Mouse (Mus musculus): ENCODE measurements at regions not wholly inside any gene's neighbourhood (a gene's known extent, or its start where the extent isn't known, plus 50 kb on each side); places are given as distances from the start of the nearest gene placed in this dataset.

- Histone ChIP-seq H3K36me3 (ENCODE audit: control insufficient read depth, insufficient read depth, low read length) (no peaks in the 10 kb centered on the region), H3K4me1 (ENCODE audit: control insufficient read depth, insufficient read depth, low read length) (no peaks in the 10 kb centered on the region), H3K4me2 (ENCODE audit: low read length) (no peak overlapping the region), H3K4me3 (replicated peaks; ENCODE audit: low read depth, low read length) (no peak overlapping the region), H3K9me3 (ENCODE audit: control insufficient read depth, low read length) (no peaks in the 10 kb centered on the region), H3K27ac (replicated peaks; ENCODE audit: low read depth, low read length) (no peak overlapping the region), H3K27me3 (ENCODE audit: control insufficient read depth, insufficient read depth, low read length) (no peaks in the 10 kb centered on the region), H3K9ac (replicated peaks; ENCODE audit: low read length) (no peak overlapping the region)
- no peak for DNase-seq
- 90% methylated on average over 1 of the region's 1 CpGs for WGBS
- no peak for ATAC-seq (ENCODE audit: low FRiP score, low TSS enrichment)
Measured at GRCm38 (mm10) chr5:97831421-97831820, 199.4 kb downstream of the Antxr2 start.

GRCm38 (mm10) chr5:97817485-97817884 lies 213.4 kb downstream of the Antxr2 start:
- 88% methylated on average over 3 of the region's 3 CpGs for WGBS
- Histone ChIP-seq H3K4me1 (ENCODE audit: control insufficient read depth, insufficient read depth, low read length) (no peaks in the 10 kb centered on the region), H3K4me2 (ENCODE audit: low read length) (no peak overlapping the region), H3K9me3 (ENCODE audit: control insufficient read depth, low read length) (no peaks in the 10 kb centered on the region), H3K27me3 (ENCODE audit: control insufficient read depth, insufficient read depth, low read length) (no peaks in the 10 kb centered on the region), H3K36me3 (ENCODE audit: control insufficient read depth, insufficient read depth, low read length) (no peaks in the 10 kb centered on the region), H3K4me3 (replicated peaks; ENCODE audit: low read depth, low read length) (no peak overlapping the region), H3K9ac (replicated peaks; ENCODE audit: low read length) (no peak overlapping the region), H3K27ac (replicated peaks; ENCODE audit: low read depth, low read length) (no peak overlapping the region)
- ATAC-seq (ENCODE audit: low FRiP score, low TSS enrichment) (no peak), DNase-seq (no peak)

- Histone ChIP-seq H3K9ac (replicated peaks; ENCODE audit: low read length) (no peak overlapping the region), H3K27me3 (ENCODE audit: control insufficient read depth, insufficient read depth, low read length) (no peaks in the 10 kb centered on the region), H3K4me2 (ENCODE audit: low read length) (no peak overlapping the region), H3K27ac (replicated peaks; ENCODE audit: low read depth, low read length) (no peak overlapping the region), H3K4me1 (ENCODE audit: control insufficient read depth, insufficient read depth, low read length) (no peaks in the 10 kb centered on the region), H3K4me3 (replicated peaks; ENCODE audit: low read depth, low read length) (no peak overlapping the region), H3K36me3 (ENCODE audit: control insufficient read depth, insufficient read depth, low read length) (no peaks in the 10 kb centered on the region), H3K9me3 (ENCODE audit: control insufficient read depth, low read length) (no peaks in the 10 kb centered on the region)
- no peak for DNase-seq
- ATAC-seq (ENCODE audit: low FRiP score, low TSS enrichment), result no peak
- 93% methylated on average over 6 of the region's 6 CpGs for WGBS
Measured at GRCm38 (mm10) chr5:97815357-97815756, 215.5 kb downstream of the Antxr2 start.

- Histone ChIP-seq H3K4me3 (replicated peaks; ENCODE audit: low read depth, low read length) (no peak overlapping the region), H3K9me3 (ENCODE audit: control insufficient read depth, low read length) (no peaks in the 10 kb centered on the region), H3K4me1 (ENCODE audit: control insufficient read depth, insufficient read depth, low read length) (no peaks in the 10 kb centered on the region), H3K27me3 (ENCODE audit: control insufficient read depth, insufficient read depth, low read length) (no peaks in the 10 kb centered on the region), H3K36me3 (ENCODE audit: control insufficient read depth, insufficient read depth, low read length) (no peaks in the 10 kb centered on the region), H3K27ac (replicated peaks; ENCODE audit: low read depth, low read length) (no peak overlapping the region), H3K9ac (replicated peaks; ENCODE audit: low read length) (no peak overlapping the region), H3K4me2 (ENCODE audit: low read length) (no peak overlapping the region)
- DNase-seq (no peak), ATAC-seq (ENCODE audit: low FRiP score, low TSS enrichment) (no peak)
- 85% methylated on average over 2 of the region's 2 CpGs for WGBS
Measured at GRCm38 (mm10) chr5:97814700-97815099, 216.1 kb downstream of the Antxr2 start.

GRCm38 (mm10) chr5:97812611-97813350 lies 218.1 kb downstream of the Antxr2 start:
- DNase-seq (no peak), ATAC-seq (ENCODE audit: low FRiP score, low TSS enrichment) (no peak)
- H3K9me3 ChIP-seq (ENCODE audit: control insufficient read depth, low read length), result no peaks in the 10 kb centered on the region
- H3K4me3 ChIP-seq (replicated peaks; ENCODE audit: low read depth, low read length), result no peak overlapping the region
- WGBS, result 100% methylated on average over 1 of the region's 1 CpGs
- no peaks in the 10 kb centered on the region for H3K4me1 ChIP-seq (ENCODE audit: control insufficient read depth, insufficient read depth, low read length)
- H3K4me2 ChIP-seq (ENCODE audit: low read length), result no peak overlapping the region
- no peaks in the 10 kb centered on the region for H3K36me3 ChIP-seq (ENCODE audit: control insufficient read depth, insufficient read depth, low read length)
- H3K9ac ChIP-seq (replicated peaks; ENCODE audit: low read length), result no peak overlapping the region
- no peaks in the 10 kb centered on the region for H3K27me3 ChIP-seq (ENCODE audit: control insufficient read depth, insufficient read depth, low read length)
- H3K27ac ChIP-seq (replicated peaks; ENCODE audit: low read depth, low read length), result no peak overlapping the region

GRCm38 (mm10) chr5:97809007-97809406 lies 221.8 kb downstream of the Antxr2 start:
- Histone ChIP-seq H3K27ac (replicated peaks; ENCODE audit: low read depth, low read length) (no peak overlapping the region), H3K4me2 (ENCODE audit: low read length) (no peak overlapping the region), H3K36me3 (ENCODE audit: control insufficient read depth, insufficient read depth, low read length) (no peaks in the 10 kb centered on the region), H3K4me3 (replicated peaks; ENCODE audit: low read depth, low read length) (no peak overlapping the region), H3K9ac (replicated peaks; ENCODE audit: low read length) (no peak overlapping the region), H3K27me3 (ENCODE audit: control insufficient read depth, insufficient read depth, low read length) (no peaks in the 10 kb centered on the region), H3K9me3 (ENCODE audit: control insufficient read depth, low read length) (no peaks in the 10 kb centered on the region), H3K4me1 (ENCODE audit: control insufficient read depth, insufficient read depth, low read length) (no peaks in the 10 kb centered on the region)
- DNase-seq (no peak), ATAC-seq (ENCODE audit: low FRiP score, low TSS enrichment) (no peak)
- 69% methylated on average over 2 of the region's 2 CpGs for WGBS

GRCm38 (mm10) chr5:97807171-97807570 lies 223.7 kb downstream of the Antxr2 start:
- no peak for ATAC-seq (ENCODE audit: low FRiP score, low TSS enrichment)
- WGBS, result 88% methylated on average over 1 of the region's 1 CpGs

GRCm38 (mm10) chr5:97806754-97807153 lies 224.1 kb downstream of the Antxr2 start:
- H3K36me3 ChIP-seq (ENCODE audit: control insufficient read depth, insufficient read depth, low read length), result no peaks in the 10 kb centered on the region
- no peak overlapping the region for H3K27ac ChIP-seq (replicated peaks; ENCODE audit: low read depth, low read length)
- H3K4me2 ChIP-seq (ENCODE audit: low read length), result no peak overlapping the region
- no peaks in the 10 kb centered on the region for H3K27me3 ChIP-seq (ENCODE audit: control insufficient read depth, insufficient read depth, low read length)
- H3K9ac ChIP-seq (replicated peaks; ENCODE audit: low read length), result no peak overlapping the region
- H3K9me3 ChIP-seq (ENCODE audit: control insufficient read depth, low read length), result no peaks in the 10 kb centered on the region
- H3K4me1 ChIP-seq (ENCODE audit: control insufficient read depth, insufficient read depth, low read length), result no peaks in the 10 kb centered on the region
- ATAC-seq (ENCODE audit: low FRiP score, low TSS enrichment), result no peak
- no peak overlapping the region for H3K4me3 ChIP-seq (replicated peaks; ENCODE audit: low read depth, low read length)
- DNase-seq, result no peak

More at GRCm38 (mm10) chr5:97807171-97807570, 223.7 kb downstream of the Antxr2 start:
- Histone ChIP-seq H3K9ac (replicated peaks; ENCODE audit: low read length) (no peak overlapping the region), H3K4me3 (replicated peaks; ENCODE audit: low read depth, low read length) (no peak overlapping the region), H3K27ac (replicated peaks; ENCODE audit: low read depth, low read length) (no peak overlapping the region), H3K27me3 (ENCODE audit: control insufficient read depth, insufficient read depth, low read length) (no peaks in the 10 kb centered on the region), H3K9me3 (ENCODE audit: control insufficient read depth, low read length) (no peaks in the 10 kb centered on the region), H3K4me2 (ENCODE audit: low read length) (no peak overlapping the region), H3K36me3 (ENCODE audit: control insufficient read depth, insufficient read depth, low read length) (no peaks in the 10 kb centered on the region), H3K4me1 (ENCODE audit: control insufficient read depth, insufficient read depth, low read length) (no peaks in the 10 kb centered on the region)
- no peak for DNase-seq

- Histone ChIP-seq H3K4me2 (ENCODE audit: low read length) (no peak overlapping the region), H3K4me1 (ENCODE audit: control insufficient read depth, insufficient read depth, low read length) (no peaks in the 10 kb centered on the region), H3K9me3 (ENCODE audit: control insufficient read depth, low read length) (no peaks in the 10 kb centered on the region), H3K9ac (replicated peaks; ENCODE audit: low read length) (no peak overlapping the region), H3K36me3 (ENCODE audit: control insufficient read depth, insufficient read depth, low read length) (no peaks in the 10 kb centered on the region), H3K4me3 (replicated peaks; ENCODE audit: low read depth, low read length) (no peak overlapping the region), H3K27me3 (ENCODE audit: control insufficient read depth, insufficient read depth, low read length) (no peaks in the 10 kb centered on the region), H3K27ac (replicated peaks; ENCODE audit: low read depth, low read length) (no peak overlapping the region)
- DNase-seq (peak; percentile 15), ATAC-seq (ENCODE audit: low FRiP score, low TSS enrichment) (no peak)
- 24% methylated on average over 3 of the region's 3 CpGs for WGBS
Measured at GRCm38 (mm10) chr5:97800017-97800416, 230.8 kb downstream of the Antxr2 start.
